Mouse (Mus musculus): ENCODE data around the gene Trove2.

- TF ChIP-seq CTCF (IDR thresholded peaks at IDR 0.05; ENCODE audit: extremely low read depth, insufficient read depth, insufficient read length, insufficient replicate concordance): no peak
- no peak for TF ChIP-seq POLR2A (IDR thresholded peaks at IDR 0.05; ENCODE audit: low read depth, low read length)
Measured at GRCm38 (mm10) chr1:143803537-143803936, 26.7 kb upstream of the Trove2 start.

Measured in spleen, adult 2 months (tissue).